Mouse (Mus musculus) erythroblast, embryonic 14.5 days (primary cell): ENCODE results near the gene Glyctk.

Experiments used
- GATA1 ChIP-seq: IDR thresholded peaks from 2 replicates; pipeline ENCODE4 v1.6.1; 2012; ENCODE audit warnings: low read length, inconsistent platforms, mixed read lengths
- TAL1 ChIP-seq: IDR thresholded peaks from 3 replicates; pipeline ENCODE4 v1.6.1; 2012; ENCODE audit warnings: low read length, inconsistent platforms, mixed read lengths

- TF ChIP-seq GATA1 (no peak), TAL1 (no peak)
Observed at GRCm38 (mm10) chr9:106205713-106206290, 47.9 kb upstream of the Glyctk start.
